Mouse (Mus musculus) G1E-ER4 (cell line): Measurements from ENCODE around the gene Rac3. TPM values are rescaled to one million over a fixed set of nuclear protein-coding genes. Genes with fewer than 3 reads are reported as not detected.
"Not testable (repeated sequence)": the region's sequence is repeated elsewhere in the genome, so short reads cannot be mapped to it uniquely, and the experiment has no call there.

ENCODE experiments used
- GATA1 ChIP-seq: IDR thresholded peaks from one replicate; pipeline ENCODE4 v1.8.0; 2012; ENCODE audit warnings: low read length, inconsistent platforms
- polyA plus RNA-seq: library from polyadenylated mRNA; stranded (reverse); fragments of >175 nt; gene quantifications from 2 replicates; pipeline ENCODE4 v1.2.3, GENCODE M21; 2012

Rac3 gene
- polyA plus RNA-seq, 1 experiment, result 1.6 TPM

DNA sequence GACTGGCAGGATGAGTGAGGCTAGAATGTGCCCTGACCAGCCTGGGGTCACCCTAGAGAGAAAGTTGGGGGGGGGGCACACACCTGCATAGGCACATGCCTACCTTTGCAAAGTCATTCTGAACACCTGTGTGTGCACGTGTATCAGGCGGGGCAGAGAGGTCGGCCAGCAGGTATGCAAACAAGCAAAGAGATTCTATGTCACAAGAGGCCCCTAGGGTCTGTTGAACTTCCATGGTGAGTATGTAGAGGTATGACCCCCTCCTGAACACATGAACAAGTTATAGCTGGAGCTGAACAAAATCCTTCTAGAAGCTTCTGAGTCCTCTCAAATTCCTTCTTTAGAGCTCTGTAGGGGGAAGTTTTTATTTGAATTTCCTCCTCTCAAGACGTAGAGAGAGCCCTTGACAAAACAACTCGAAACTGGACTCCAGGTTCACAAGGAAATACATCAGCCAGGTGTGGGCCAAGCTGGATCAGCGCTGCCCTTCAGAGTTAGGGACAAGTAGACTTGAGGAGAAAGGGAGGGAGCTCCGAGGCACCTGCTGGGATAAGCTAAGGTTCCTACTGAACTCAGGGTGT, 22.9 kb downstream of the Rac3 start:
- TF ChIP-seq GATA1, result no peak

DNA sequence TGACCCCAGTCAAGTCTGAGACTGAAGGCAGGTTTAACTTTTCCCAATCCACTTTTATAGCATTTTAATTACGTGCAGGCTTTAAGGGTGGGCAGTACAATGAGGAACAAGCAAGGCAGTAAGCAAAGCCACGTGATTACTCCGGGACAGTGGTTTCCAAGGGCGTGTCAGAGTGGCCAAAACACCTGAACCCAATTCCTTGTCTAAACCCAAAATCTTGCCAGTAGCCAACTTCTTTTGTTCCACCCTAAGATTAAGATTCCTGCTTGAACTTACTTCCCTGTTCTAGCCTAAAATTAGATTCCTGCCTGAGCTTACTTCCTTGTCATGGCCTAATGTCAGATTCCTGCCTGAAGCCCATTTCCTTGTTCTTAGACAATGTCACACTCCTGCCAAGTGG, 26.7 kb downstream of the Rac3 start:
- no peak for TF ChIP-seq GATA1

GRCm38 (mm10) chr11:120749430-120749829, 28.2 kb downstream of the Rac3 start:
- no peak for TF ChIP-seq GATA1

DNA sequence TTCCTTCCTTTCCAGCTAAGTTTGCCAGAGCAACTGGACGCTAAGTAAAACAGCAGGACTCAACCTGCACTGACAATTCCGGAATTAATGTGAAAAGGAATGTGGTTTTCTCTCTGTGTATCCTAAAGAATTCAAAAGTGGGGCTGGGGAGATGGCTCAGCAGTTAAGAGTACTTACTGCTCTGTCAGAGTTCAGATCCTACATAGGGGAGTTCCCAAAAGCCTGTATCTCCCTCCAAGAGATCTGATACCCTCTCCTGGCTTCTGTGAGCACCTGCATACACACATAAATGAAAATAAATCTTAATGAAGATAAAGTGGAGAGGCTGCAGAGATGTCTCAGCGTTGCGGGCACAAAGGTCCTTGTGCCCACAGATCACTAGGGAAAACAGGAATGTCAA, 30.3 kb downstream of the Rac3 start:
- TF ChIP-seq GATA1, result no peak

DNA sequence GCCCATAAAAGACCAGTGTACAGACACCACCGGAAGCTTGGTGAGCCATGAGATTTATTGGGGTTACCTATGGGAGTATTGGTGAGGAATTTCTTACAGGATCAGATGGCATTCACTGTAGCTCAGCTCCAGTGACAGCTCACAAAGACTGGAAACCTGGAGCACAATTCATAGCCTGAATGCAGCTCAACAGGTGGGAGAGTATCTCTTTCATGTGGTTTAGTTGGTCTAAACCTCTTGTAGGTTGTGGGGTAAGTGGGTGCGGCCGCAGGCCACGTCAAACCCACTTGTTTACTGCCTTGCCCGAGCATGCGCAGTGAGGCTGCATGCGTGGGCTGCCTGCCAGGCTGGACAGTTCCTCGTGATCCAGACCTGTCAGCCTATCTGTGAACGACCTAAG, 39.0 kb downstream of the Rac3 start:
- TF ChIP-seq GATA1, result no peak

- no peak for TF ChIP-seq GATA1
Measured at GRCm38 (mm10) chr11:120761811-120762671, 40.8 kb downstream of the Rac3 start.

DNA sequence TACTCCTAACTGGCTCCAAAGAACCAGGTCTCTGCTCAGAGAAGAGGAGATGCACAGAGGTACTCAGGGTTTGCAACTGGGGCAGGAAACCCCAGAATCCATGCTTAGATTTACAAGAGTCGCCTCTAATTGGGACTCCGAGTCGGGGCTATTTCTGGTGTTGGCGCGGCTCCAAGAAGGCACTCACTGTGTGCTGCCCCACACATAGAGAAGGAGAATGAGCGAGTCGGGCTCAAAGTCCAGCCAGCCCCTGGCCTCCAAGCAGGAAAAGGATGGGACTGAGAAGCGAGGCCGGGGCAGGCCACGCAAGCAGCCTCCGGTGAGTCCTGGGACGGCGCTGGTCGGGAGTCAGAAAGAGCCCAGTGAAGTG, 41.4 kb downstream of the Rac3 start, which contains the start of gene Hmga1b:
Gene Hmga1b, plus strand, starts transcription at position 123 of the 370 bp plus-strand sequence.
- not testable (repeated sequence) for TF ChIP-seq GATA1

- no peak for TF ChIP-seq GATA1
Measured at GRCm38 (mm10) chr11:120768206-120768605, 46.9 kb downstream of the Rac3 start.

- TF ChIP-seq GATA1, result no peak
Measured at GRCm38 (mm10) chr11:120772749-120773148, 51.5 kb downstream of the Rac3 start.

Other genes starting within 250 kb of the Rac3 start
- 600 and 743 TPM in 2 replicates for gene Mrpl12, start 236.9 kb upstream of the Rac3 start, polyA plus RNA-seq
- gene Slc25a10, start 229.6 kb upstream of the Rac3 start, polyA plus RNA-seq, result 74.6 and 83.7 TPM in 2 replicates
- not detected in 2 replicates for gene Gcgr, start 190.8 kb upstream of the Rac3 start, polyA plus RNA-seq
- 170 and 215 TPM in 2 replicates for gene Mcrip1, start 171.7 kb upstream of the Rac3 start, polyA plus RNA-seq
- not detected in 2 replicates for gene Ppp1r27, start 170.3 kb upstream of the Rac3 start, polyA plus RNA-seq
- gene P4hb, start 148.2 kb upstream of the Rac3 start, polyA plus RNA-seq, result 559 and 642 TPM in 2 replicates
- 1,177 and 1,217 TPM in 2 replicates for gene Arhgdia, start 139.8 kb upstream of the Rac3 start, polyA plus RNA-seq
- gene Alyref, start 123.1 kb upstream of the Rac3 start, polyA plus RNA-seq, result 539 and 588 TPM in 2 replicates
- 200 and 289 TPM in 2 replicates for gene Anapc11, start 123.0 kb upstream of the Rac3 start, polyA plus RNA-seq
- gene Npb, start 113.0 kb upstream of the Rac3 start, polyA plus RNA-seq, result 1.7 and 2.3 TPM in 2 replicates
- 149 and 196 TPM in 2 replicates for gene Pcyt2, start 103.5 kb upstream of the Rac3 start, polyA plus RNA-seq
- gene Sirt7, start 96.2 kb upstream of the Rac3 start, polyA plus RNA-seq, result 108 and 170 TPM in 2 replicates
- 44.0 and 52.0 TPM in 2 replicates for gene Mafg, start 87.9 kb upstream of the Rac3 start, polyA plus RNA-seq
- 1.8 and 3.2 TPM in 2 replicates for gene Pycr1, start 77.7 kb upstream of the Rac3 start, polyA plus RNA-seq
- not detected in 2 replicates for gene Myadml2, start 73.3 kb upstream of the Rac3 start, polyA plus RNA-seq
- not detected in 2 replicates for gene Notum, start 60.3 kb upstream of the Rac3 start, polyA plus RNA-seq
- gene Aspscr1, start 48.5 kb upstream of the Rac3 start, polyA plus RNA-seq, result 215 and 275 TPM in 2 replicates
- gene Cenpx, start 7.7 kb upstream of the Rac3 start, polyA plus RNA-seq, result 42.0 and 251 TPM in 2 replicates
- 28.7 and 33.4 TPM in 2 replicates for gene Lrrc45, start 7.5 kb upstream of the Rac3 start, polyA plus RNA-seq
- gene Dcxr, start 5.8 kb downstream of the Rac3 start, polyA plus RNA-seq, result 28.9 and 50.8 TPM in 2 replicates
- gene Cbr2, start 10.6 kb downstream of the Rac3 start, polyA plus RNA-seq, result not detected in 2 replicates
- 2,256 and 2,629 TPM in 2 replicates for gene Hmga1b, start 41.3 kb downstream of the Rac3 start, polyA plus RNA-seq
- gene Rfng, start 62.7 kb downstream of the Rac3 start, polyA plus RNA-seq, result 50.0 and 86.3 TPM in 2 replicates
- gene Gps1, start 62.8 kb downstream of the Rac3 start, polyA plus RNA-seq, result 73.2 and 84.7 TPM in 2 replicates
- gene Dus1l, start 74.9 kb downstream of the Rac3 start, polyA plus RNA-seq, result 184 and 189 TPM in 2 replicates
- gene Fasn, start 103.1 kb downstream of the Rac3 start, polyA plus RNA-seq, result 420 and 762 TPM in 2 replicates
- 2.1 and 2.3 TPM in 2 replicates for gene Ccdc57, start 211.4 kb downstream of the Rac3 start, polyA plus RNA-seq
- 0.93 and 1.6 TPM in 2 replicates for gene Slc16a3, start 227.0 kb downstream of the Rac3 start, polyA plus RNA-seq